Mouse (Mus musculus) liver, postnatal 0 days (tissue): ENCODE measurements around the gene Tmem145.

ENCODE experiments used
- CTCF ChIP-seq: sonication (generic); IDR thresholded peaks from 2 replicates; pipeline ENCODE4 v1.5.1; 2016; ENCODE audit warnings: antibody characterized with exemption, low read depth
- EP300 ChIP-seq: IDR thresholded peaks from 2 replicates; pipeline ENCODE4 v1.6.1; 2016; ENCODE audit warnings: antibody characterized with exemption, low read depth, mild to moderate bottlenecking

DNA sequence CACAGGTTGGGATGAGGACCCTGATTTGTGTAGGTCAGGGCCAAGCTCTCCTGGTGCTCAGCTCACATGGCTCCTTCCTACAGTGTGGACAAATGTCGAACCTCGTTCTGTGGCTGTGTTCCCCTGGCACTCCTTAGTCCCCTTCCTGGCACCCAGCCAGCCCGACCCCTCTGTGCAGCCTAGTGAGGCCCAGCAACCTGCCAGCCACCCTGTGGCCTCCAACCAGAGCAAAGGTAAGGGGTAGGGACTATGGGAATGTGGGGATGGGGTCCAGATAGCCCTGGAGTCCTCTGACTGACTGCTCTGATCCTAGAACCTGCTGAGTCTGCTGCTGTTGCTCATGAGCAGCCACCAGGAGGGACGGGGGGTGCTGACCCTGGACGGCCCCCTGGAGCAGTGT lies 21.1 kb upstream of the Tmem145 start:
- TF ChIP-seq EP300 (no peak), CTCF (no peak)
